Mouse (Mus musculus) hindbrain, embryonic 11.5 days (tissue): Measurements from ENCODE around the gene Iqck. TPM values are rescaled to one million over a fixed set of nuclear protein-coding genes. Genes with fewer than 3 reads are reported as not detected.

Source experiments
- polyA plus RNA-seq: library from polyadenylated mRNA; unstranded; fragments of >200 nt; fragmentation: Nextera tagmentation; extraction: Ambion mirVana; gene quantifications from 2 replicates; pipeline ENCODE4 v1.2.1, GENCODE M21; 2014

The Iqck gene
- polyA plus RNA-seq, 1 experiment from 2014 or later, result 4.0 TPM

Other genes with a start within 250 kb of the Iqck start
- 118 and 125 TPM in 2 replicates for gene Gde1, start 150.0 kb upstream of the Iqck start, polyA plus RNA-seq
- 23.7 and 24.5 TPM in 2 replicates for gene Ccp110, start 143.2 kb upstream of the Iqck start, polyA plus RNA-seq
- gene Vps35l, start 115.5 kb upstream of the Iqck start, polyA plus RNA-seq, result 74.4 and 83.3 TPM in 2 replicates
- 108 and 112 TPM in 2 replicates for gene Knop1, start 502 bp downstream of the Iqck start, polyA plus RNA-seq
- 27.2 and 30.3 TPM in 2 replicates for gene Gprc5b, start 139.5 kb downstream of the Iqck start, polyA plus RNA-seq